Mouse (Mus musculus): ENCODE results near the gene Arhgef15. TPM values are rescaled to one million over a fixed set of nuclear protein-coding genes. Genes with fewer than 3 reads are reported as not detected.
"Not testable (repeated sequence)": the region's sequence is repeated elsewhere in the genome, so short reads cannot be mapped to it uniquely, and the experiment has no call there.

Gene Arhgef15
- total RNA-seq (2021), result 1 to 10 TPM; 5.8 to 9.7 TPM
- long read RNA-seq, experiment 1, full-length matches to known transcripts, result 3 of 11 reads
- long read RNA-seq, experiment 1, partial matches to known transcripts, result 8 of 11 reads
- long read RNA-seq, experiment 1, other reads (novel, unspliced or antisense), result 0 of 11 reads
- long read RNA-seq, experiment 2, full-length matches to known transcripts, result 5 of 8 reads
- long read RNA-seq, experiment 2, partial matches to known transcripts, result 0 of 8 reads
- long read RNA-seq, experiment 2, other reads (novel, unspliced or antisense), result 3 of 8 reads

GRCm38 (mm10) chr11:68957308-68957707 is at the start of gene Arhgef15:
Arhgef15 (minus strand) TSS chr11:68957480.
- no peak for DNase-seq (ENCODE audit: low spot score)

- DNase-seq (ENCODE audit: low spot score), result not testable (repeated sequence)
Observed at GRCm38 (mm10) chr11:69006575-69006974, 49.3 kb upstream of the Arhgef15 start.

- no peak for DNase-seq (ENCODE audit: low spot score)
Observed at GRCm38 (mm10) chr11:69005193-69005592, 47.9 kb upstream of the Arhgef15 start.

GRCm38 (mm10) chr11:69003592-69003991 is 46.3 kb upstream of the Arhgef15 start:
- no peak for DNase-seq (ENCODE audit: low spot score)

GRCm38 (mm10) chr11:69002782-69003181 is 45.5 kb upstream of the Arhgef15 start:
- DNase-seq (ENCODE audit: low spot score), result not testable (repeated sequence)

- DNase-seq (ENCODE audit: low spot score), result no peak
Observed at GRCm38 (mm10) chr11:68997080-68997479, 39.8 kb upstream of the Arhgef15 start.

DNA sequence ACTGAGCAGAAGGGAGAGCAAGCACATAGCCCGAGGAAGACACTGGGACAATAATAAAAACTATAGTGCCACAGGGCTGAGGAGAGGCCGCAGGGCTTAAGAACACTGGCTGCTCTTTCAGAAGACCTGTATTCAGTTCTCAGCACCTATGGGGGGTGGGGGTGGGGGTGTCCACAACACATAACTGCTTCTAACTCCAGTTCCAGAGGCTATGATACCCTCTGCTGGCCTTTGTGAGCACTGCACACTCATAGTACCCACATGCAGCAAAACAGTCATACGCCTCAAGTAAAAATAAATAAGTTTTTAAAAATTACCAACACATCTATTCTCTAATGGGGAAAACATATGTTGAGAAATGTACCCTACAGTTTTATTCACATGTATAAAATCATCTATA is 37.1 kb upstream of the Arhgef15 start:
- no peak for DNase-seq (ENCODE audit: low spot score)

GRCm38 (mm10) chr11:68993122-68993521 is 35.8 kb upstream of the Arhgef15 start:
- no peak for DNase-seq (ENCODE audit: low spot score)

GRCm38 (mm10) chr11:68988341-68988740 is 31.1 kb upstream of the Arhgef15 start:
- peak; percentile 68 for DNase-seq (ENCODE audit: low spot score)

GRCm38 (mm10) chr11:68987365-68987882 is 30.1 kb upstream of the Arhgef15 start:
- no peak for DNase-seq (ENCODE audit: low spot score)

GRCm38 (mm10) chr11:68982639-68983369 is 25.5 kb upstream of the Arhgef15 start:
- DNase-seq (ENCODE audit: low spot score), result peak; percentile 58

- DNase-seq (ENCODE audit: low spot score), result no peak
Observed at GRCm38 (mm10) chr11:68980919-68981318, 23.6 kb upstream of the Arhgef15 start.

DNA sequence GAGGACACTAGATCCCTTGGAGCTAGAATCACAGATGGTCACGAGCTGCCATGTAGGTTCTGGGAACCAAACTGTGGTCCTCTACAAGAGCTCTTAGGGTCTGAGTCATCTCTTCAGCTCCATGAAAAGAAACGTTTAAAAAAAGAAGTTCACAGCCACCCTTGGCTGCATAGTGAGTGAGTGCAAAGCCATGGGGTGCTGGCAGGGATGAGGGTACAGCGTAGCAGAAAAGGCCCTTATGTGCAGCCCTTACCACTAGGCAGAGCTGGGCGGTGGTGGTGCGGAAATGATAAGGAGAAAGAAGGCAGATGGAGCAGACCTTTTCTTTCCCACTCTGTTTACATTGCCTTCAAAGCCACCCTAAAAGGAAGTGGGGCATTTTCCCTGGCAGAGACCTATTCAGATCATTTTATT is 22.0 kb upstream of the Arhgef15 start:
- no peak for DNase-seq (ENCODE audit: low spot score)

GRCm38 (mm10) chr11:68975601-68976000 is 18.3 kb upstream of the Arhgef15 start:
- no peak for DNase-seq (ENCODE audit: low spot score)

DNA sequence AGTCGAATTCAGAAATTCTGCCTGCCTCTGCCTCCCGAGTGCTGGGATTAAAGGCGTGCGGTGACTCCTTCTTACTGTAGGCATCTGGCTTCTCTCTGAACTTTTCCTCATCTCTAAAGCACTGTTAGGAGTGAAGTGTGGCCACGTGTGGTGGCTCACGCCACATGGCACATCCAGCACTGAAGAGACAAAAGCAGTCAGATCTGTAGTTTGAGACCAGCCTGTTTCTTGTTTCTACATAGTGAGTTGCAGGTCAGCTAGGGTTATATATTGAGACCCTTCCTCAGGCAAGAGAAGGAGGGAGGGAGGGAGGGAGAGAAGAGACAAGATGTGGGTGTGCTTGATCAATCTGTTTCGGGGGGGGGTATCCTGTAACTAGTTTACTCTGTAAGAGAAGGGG is 17.8 kb upstream of the Arhgef15 start, which contains the start of gene Rangrf:
Gene Rangrf (minus strand): TSS at position 101 of the 400 bp plus-strand sequence.
- no peak for DNase-seq (ENCODE audit: low spot score)

DNA sequence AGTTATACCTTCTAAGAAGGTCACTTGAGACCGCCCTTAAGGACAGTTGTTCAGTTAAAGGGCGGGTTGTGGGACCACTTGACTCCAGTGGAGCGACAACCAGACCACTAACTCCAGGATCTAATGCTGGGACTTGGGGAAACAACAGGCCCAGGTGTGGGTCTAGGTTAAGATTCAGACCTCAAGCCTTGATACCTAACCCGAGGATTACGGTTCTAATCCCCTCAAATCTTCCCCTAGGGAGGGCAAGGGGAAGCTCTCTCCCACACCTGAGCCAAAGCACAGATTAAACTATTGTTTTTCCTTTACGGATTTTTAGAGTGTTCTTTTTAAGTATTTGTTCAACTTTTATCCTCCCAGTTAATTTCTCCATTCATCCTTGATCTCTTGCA is 16.8 kb upstream of the Arhgef15 start:
- DNase-seq (ENCODE audit: low spot score), result no peak

- peak; percentile 89 for DNase-seq (ENCODE audit: low spot score)
Observed at GRCm38 (mm10) chr11:68973250-68974058, 16.2 kb upstream of the Arhgef15 start.

DNA sequence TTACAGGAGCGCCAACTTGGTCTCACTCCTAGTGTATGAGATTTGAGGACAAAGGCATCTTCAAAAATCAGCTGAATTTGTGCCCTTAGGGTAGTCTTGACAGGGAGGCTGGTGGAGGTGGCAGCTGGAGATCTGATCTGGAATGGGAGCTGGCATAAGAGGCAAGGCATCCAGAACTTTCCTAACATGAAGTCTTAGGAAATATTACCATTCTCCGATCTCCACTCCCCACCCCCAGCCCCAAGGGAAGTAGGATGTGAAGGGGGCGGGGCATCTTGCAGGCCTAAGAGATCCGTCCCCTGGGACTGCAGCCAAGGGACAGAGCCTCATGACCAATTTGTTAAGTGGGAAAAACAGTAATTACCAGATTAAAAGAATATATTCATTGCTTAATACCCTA is 13.0 kb upstream of the Arhgef15 start:
- DNase-seq (ENCODE audit: low spot score), result peak; percentile 32

- DNase-seq (ENCODE audit: low spot score), result no peak
Observed at GRCm38 (mm10) chr11:68968752-68969151, 11.5 kb upstream of the Arhgef15 start.

DNA sequence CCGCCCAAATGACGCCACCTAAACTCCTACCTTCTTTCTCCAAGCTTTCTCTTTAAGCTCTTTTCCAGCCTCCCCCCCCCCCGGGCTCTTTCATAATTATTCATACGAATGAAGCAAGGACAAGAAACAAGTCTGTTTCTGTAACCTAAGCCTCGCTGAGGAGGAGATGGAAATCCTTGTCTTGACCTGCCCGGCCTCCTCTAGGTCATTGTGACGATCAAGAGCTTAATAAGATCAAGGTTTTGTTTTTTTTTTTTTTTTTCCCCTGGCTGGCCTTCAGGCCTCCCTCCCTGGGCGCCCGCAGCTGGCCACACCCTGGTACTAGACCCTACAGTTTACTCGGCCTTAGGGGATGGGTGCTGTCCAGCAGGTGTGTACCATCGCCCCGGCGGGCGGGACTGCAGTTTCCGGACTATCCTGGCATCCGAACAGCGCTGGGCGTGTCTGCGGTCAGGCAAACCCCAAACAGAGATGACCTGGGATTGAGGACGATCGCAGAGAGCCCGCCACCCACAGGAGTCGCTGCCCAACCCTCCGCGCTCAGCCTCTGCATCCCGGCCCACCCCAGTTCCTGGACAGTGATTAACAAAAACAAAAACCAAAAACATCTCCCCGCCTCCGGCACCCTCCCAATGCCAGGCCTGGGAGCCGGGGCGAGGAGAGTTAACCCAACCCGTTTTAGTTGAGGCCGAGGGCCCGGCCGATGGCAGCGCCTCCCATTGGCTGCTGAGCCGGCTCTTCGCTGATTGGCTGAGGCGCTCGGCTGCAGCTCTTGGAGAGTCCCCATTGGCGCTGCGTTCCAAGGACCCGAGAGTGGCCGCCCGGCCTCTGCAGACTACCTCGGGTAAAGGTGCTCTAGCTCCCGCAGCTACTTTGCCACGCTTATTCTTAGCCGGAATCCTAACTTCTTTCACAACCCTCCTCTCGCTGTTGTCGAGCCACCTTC is 10.3 kb upstream of the Arhgef15 start, which contains the start of gene Slc25a35:
Gene Slc25a35 (plus strand): TSS at position 795 of the 946 bp plus-strand sequence.
- peak; percentile 90 for DNase-seq (ENCODE audit: low spot score)

Data from gastrocnemius, adult 18-20 months (tissue).